ENCODE assay signal across 17 mouse cellular contexts in genomic region chr5:140371671-140372070, GRCm38 (mm10). TPM values are rescaled to one million over a fixed set of nuclear protein-coding genes. Genes with fewer than 3 reads are reported as not detected.
DNase-seq lines count a peak whose midpoint lies in the region; ATAC-seq and TF ChIP-seq lines count a peak whose summit lies in the region.
"Had no signal": no experiment of that assay in that cellular context is flagged by ENCODE, and none has a peak within 500 bp of the region (broad histone marks: within the 10 kb centered on the region; RNA-seq: fewer than 3 reads in every experiment).

No protein-coding gene starts in this region.

- no peaks in the 10 kb centered on the region for H3K4me1 ChIP-seq in forebrain, postnatal 0 days (ENCODE audit: insufficient read depth)
- H3K4me1 ChIP-seq in intestine, embryonic 16.5 days (ENCODE audit: control insufficient read depth, insufficient read depth, low read length), result peaks cover 8% of the 10 kb centered on the region

- H3K9ac ChIP-seq in forebrain, postnatal 0 days, result no peak overlapping the region
- H3K9ac ChIP-seq in intestine, embryonic 16.5 days (ENCODE audit: low read depth, low read length), result no peak overlapping the region
- H3K9ac ChIP-seq: lung, embryonic 15.5 days; midbrain, embryonic 12.5 days; neural tube, embryonic 13.5 days had no signal

- intact Hi-C loops in left cerebral cortex, postnatal 4 days (cut with DNase I), result no loop called here

- TF ChIP-seq CTCF in forebrain, postnatal 0 days (IDR thresholded peaks at IDR 0.05; ENCODE audit: low read depth), result no peak

- no peak overlapping the region for H3K4me3 ChIP-seq in forebrain, postnatal 0 days (ENCODE audit: low read depth, low read length)
- H3K4me3 ChIP-seq in macrophage (ENCODE audit: inconsistent target), result no peak overlapping the region
- no peak overlapping the region for H3K4me3 ChIP-seq in intestine, embryonic 16.5 days (ENCODE audit: low read length)
- H3K4me3 ChIP-seq: heart, adult 2 months; lung, embryonic 15.5 days; midbrain, embryonic 12.5 days; neural tube, embryonic 13.5 days had no signal

- no peaks in the 10 kb centered on the region for H3K9me3 ChIP-seq in forebrain, postnatal 0 days (ENCODE audit: low read length)
- H3K9me3 ChIP-seq in intestine, embryonic 16.5 days (ENCODE audit: control insufficient read depth, low read length), result no peaks in the 10 kb centered on the region
- H3K9me3 ChIP-seq: lung, embryonic 15.5 days; midbrain, embryonic 12.5 days; neural tube, embryonic 13.5 days had no signal

- peak; percentile 91 for ATAC-seq in forebrain, postnatal 0 days
- ATAC-seq in monocyte, adult 5-6 weeks (replicated peaks; ENCODE audit: insufficient number of reproducible peaks, low FRiP score, low TSS enrichment, poor library complexity, severe bottlenecking), result no peak
- no peak for ATAC-seq in intestine, embryonic 16.5 days

- H3K4me2 ChIP-seq in forebrain, postnatal 0 days (ENCODE audit: low read depth), result no peak overlapping the region
- H3K4me2 ChIP-seq in intestine, embryonic 16.5 days (ENCODE audit: low read depth, low read length), result no peak overlapping the region
- H3K4me2 ChIP-seq: lung, embryonic 15.5 days; midbrain, embryonic 12.5 days; neural tube, embryonic 13.5 days had no signal

- peak; percentile 12 for DNase-seq in left cerebral cortex, adult 11 months (ENCODE audit: low spot score)
- no peak for DNase-seq in left cerebral cortex, postnatal 4 days
- peak; percentile 86 for DNase-seq in forebrain, postnatal 0 days
- DNase-seq in layer of hippocampus, postnatal 25 days (ENCODE audit: extremely low spot score in 1 of 2, low spot score in 1 of 2), result peak; percentile 17 to 38
- no peak for DNase-seq in lung, postnatal 36 days
- DNase-seq: adrenal gland, adult 8-10 months; cerebellum, adult 11-12 months; heart, adult 2 months; heart, postnatal 36 days; kidney, postnatal 36 days; retina, postnatal 1 day had no signal

- peaks cover 100% of the 10 kb centered on the region for H3K79me2 ChIP-seq in macrophage (ENCODE audit: inconsistent target)

- WGBS in forebrain, postnatal 0 days, result 62% methylated on average over 3 of the region's 3 CpGs
- WGBS in macrophage (ENCODE audit: missing documents), result 98% methylated on average over 3 of the region's 3 CpGs
- 93% methylated on average over 3 of the region's 3 CpGs for WGBS in intestine, embryonic 16.5 days

- no peaks in the 10 kb centered on the region for H3K36me3 ChIP-seq in forebrain, postnatal 0 days (ENCODE audit: insufficient read depth)
- H3K36me3 ChIP-seq in macrophage (ENCODE audit: inconsistent target), result peaks cover 4% of the 10 kb centered on the region
- H3K36me3 ChIP-seq in intestine, embryonic 16.5 days (ENCODE audit: control insufficient read depth, insufficient read depth, low read length), result no peaks in the 10 kb centered on the region
- H3K36me3 ChIP-seq: lung, embryonic 15.5 days; midbrain, embryonic 12.5 days; neural tube, embryonic 13.5 days had no signal

- H3K27me3 ChIP-seq in forebrain, postnatal 0 days (ENCODE audit: insufficient read depth, low read length), result no peaks in the 10 kb centered on the region
- no peaks in the 10 kb centered on the region for H3K27me3 ChIP-seq in intestine, embryonic 16.5 days (replicated peaks; ENCODE audit: control insufficient read depth, insufficient read depth, low read length)
- H3K27me3 ChIP-seq: lung, embryonic 15.5 days; midbrain, embryonic 12.5 days; neural tube, embryonic 13.5 days had no signal

- no peak overlapping the region for H3K27ac ChIP-seq in forebrain, postnatal 0 days (ENCODE audit: low read depth, low read length)
- H3K27ac ChIP-seq in macrophage, result peak overlapping the region; percentile 51
- no peak overlapping the region for H3K27ac ChIP-seq in intestine, embryonic 16.5 days (ENCODE audit: low read length)
- H3K27ac ChIP-seq: lung, embryonic 15.5 days; midbrain, embryonic 12.5 days; neural tube, embryonic 13.5 days had no signal

RNA-seq across cellular contexts. Expression of gene Snx8, which starts 17.4 kb away (rescaled TPM):
- 10 to 100 TPM; 26.8 to 30.5 TPM for total RNA-seq in left cerebral cortex, postnatal 4 days (2021)
- 42.8 and 54.6 TPM in 2 replicates for total RNA-seq in forebrain, postnatal 0 days (2014; rRNA removed)
- polyA plus RNA-seq in forebrain, postnatal 0 days (2015; fragmentation: Nextera tagmentation; extraction: Ambion mirVana), result 21.1 and 31.1 TPM in 2 replicates
- 10 to 100 TPM; 11.9 to 13.1 TPM for total RNA-seq in layer of hippocampus, postnatal 25 days (2021)
- 100 to 1,000 TPM; 134 to 541 (median 284) TPM for total RNA-seq in macrophage (2018; cell fraction: chromatin; rRNA removed)
- 100 to 1,000 TPM in 21 of 26 experiments, 10 to 100 TPM in 5; 75.9 to 180 (median 115) TPM for total RNA-seq in macrophage (2018; cell fraction: cytosol; rRNA removed)
- total RNA-seq in macrophage (2018; cell fraction: nucleus; rRNA removed), result 100 to 1,000 TPM in 25 of 26 experiments, 10 to 100 TPM in 1; 96.7 to 394 (median 191) TPM
- 71.9 to 180 TPM (median 142 TPM) in 3 replicates for polyA plus RNA-seq in macrophage (2018)
- 11.6 to 20.9 TPM (median 12.9 TPM) in 3 replicates for total RNA-seq in monocyte, adult 5-6 weeks (2017)
- polyA plus RNA-seq in intestine, embryonic 16.5 days (2015; fragmentation: Nextera tagmentation; extraction: Ambion mirVana), result 35.9 and 45.2 TPM in 2 replicates

RNA-seq across cellular contexts. Expression of gene Mrm2, which starts 40.0 kb away (rescaled TPM):
- 10 to 100 TPM; 10.2 to 11.3 TPM for total RNA-seq in left cerebral cortex, postnatal 4 days (2021)
- 16.0 and 16.2 TPM in 2 replicates for total RNA-seq in forebrain, postnatal 0 days (2014; rRNA removed)
- polyA plus RNA-seq in forebrain, postnatal 0 days (2015; fragmentation: Nextera tagmentation; extraction: Ambion mirVana), result 14.8 and 15.9 TPM in 2 replicates
- 1 to 10 TPM; 8.5 to 9.8 TPM for total RNA-seq in layer of hippocampus, postnatal 25 days (2021)
- 100 to 1,000 TPM in 1 of 26 experiments, 10 to 100 TPM in 20, 1 to 10 TPM in 5; 4.4 to 121 (median 14.7) TPM for total RNA-seq in macrophage (2018; cell fraction: chromatin; rRNA removed)
- 1 to 10 TPM in 25 of 26 experiments, under 1 TPM in 1; 0.71 to 7.8 (median 5.9) TPM for total RNA-seq in macrophage (2018; cell fraction: cytosol; rRNA removed)
- 10 to 100 TPM in 16 of 26 experiments, 1 to 10 TPM in 10; 5.8 to 79.6 (median 11.5) TPM for total RNA-seq in macrophage (2018; cell fraction: nucleus; rRNA removed)
- 7.2 to 10.1 TPM (median 8.1 TPM) in 3 replicates for polyA plus RNA-seq in macrophage (2018)
- 0.57 to 3.1 TPM (median 1.9 TPM) in 3 replicates for total RNA-seq in monocyte, adult 5-6 weeks (2017)
- 18.3 and 19.6 TPM in 2 replicates for polyA plus RNA-seq in intestine, embryonic 16.5 days (2015; fragmentation: Nextera tagmentation; extraction: Ambion mirVana)

RNA-seq across cellular contexts. Expression of gene Eif3b, which starts 47.5 kb away (rescaled TPM):
- total RNA-seq in left cerebral cortex, postnatal 4 days (2021), result 100 to 1,000 TPM; 124 to 127 TPM
- 32.3 and 41.4 TPM in 2 replicates for total RNA-seq in forebrain, postnatal 0 days (2014; rRNA removed)
- 64.0 and 73.0 TPM in 2 replicates for polyA plus RNA-seq in forebrain, postnatal 0 days (2015; fragmentation: Nextera tagmentation; extraction: Ambion mirVana)
- total RNA-seq in layer of hippocampus, postnatal 25 days (2021), result 10 to 100 TPM; 89.2 to 95.6 TPM
- total RNA-seq in macrophage (2018; cell fraction: chromatin; rRNA removed), result 100 to 1,000 TPM in 16 of 26 experiments, 10 to 100 TPM in 10; 32.3 to 211 (median 116) TPM
- 100 to 1,000 TPM; 111 to 193 (median 155) TPM for total RNA-seq in macrophage (2018; cell fraction: cytosol; rRNA removed)
- 100 to 1,000 TPM in 13 of 26 experiments, 10 to 100 TPM in 13; 51.1 to 167 (median 99.4) TPM for total RNA-seq in macrophage (2018; cell fraction: nucleus; rRNA removed)
- 108 to 268 TPM (median 204 TPM) in 3 replicates for polyA plus RNA-seq in macrophage (2018)
- 58.0 to 92.8 TPM (median 85.6 TPM) in 3 replicates for total RNA-seq in monocyte, adult 5-6 weeks (2017)
- polyA plus RNA-seq in intestine, embryonic 16.5 days (2015; fragmentation: Nextera tagmentation; extraction: Ambion mirVana), result 85.2 and 89.0 TPM in 2 replicates

RNA-seq across cellular contexts. Expression of gene Nudt1, which starts 50.2 kb away (rescaled TPM):
- 1 to 10 TPM; 7.1 to 8.3 TPM for total RNA-seq in left cerebral cortex, postnatal 4 days (2021)
- 5.6 and 11.4 TPM in 2 replicates for total RNA-seq in forebrain, postnatal 0 days (2014; rRNA removed)
- 13.5 and 14.7 TPM in 2 replicates for polyA plus RNA-seq in forebrain, postnatal 0 days (2015; fragmentation: Nextera tagmentation; extraction: Ambion mirVana)
- total RNA-seq in layer of hippocampus, postnatal 25 days (2021), result 1 to 10 TPM; 3.7 to 6.5 TPM
- 10 to 100 TPM in 2 of 26 experiments, 1 to 10 TPM in 18, not detected in 6; 1.1 to 16.3 (median 5.5) TPM for total RNA-seq in macrophage (2018; cell fraction: chromatin; rRNA removed)
- 10 to 100 TPM in 9 of 26 experiments, 1 to 10 TPM in 17; 3.7 to 18.7 (median 7.4) TPM for total RNA-seq in macrophage (2018; cell fraction: cytosol; rRNA removed)
- 10 to 100 TPM in 2 of 26 experiments, 1 to 10 TPM in 23, under 1 TPM in 1; 0.69 to 15.1 (median 4.1) TPM for total RNA-seq in macrophage (2018; cell fraction: nucleus; rRNA removed)
- polyA plus RNA-seq in macrophage (2018), result 4.4 to 8.5 TPM (median 5.7 TPM) in 3 replicates
- total RNA-seq in monocyte, adult 5-6 weeks (2017), result 12.6 to 15.8 TPM (median 14.0 TPM) in 3 replicates
- polyA plus RNA-seq in intestine, embryonic 16.5 days (2015; fragmentation: Nextera tagmentation; extraction: Ambion mirVana), result 48.6 and 48.8 TPM in 2 replicates

RNA-seq across cellular contexts. Expression of gene Mad1l1, which starts 50.3 kb away (rescaled TPM):
- total RNA-seq in left cerebral cortex, postnatal 4 days (2021), result 10 to 100 TPM; 24.1 to 24.7 TPM
- total RNA-seq in forebrain, postnatal 0 days (2014; rRNA removed), result 21.3 and 22.8 TPM in 2 replicates
- 26.7 and 29.5 TPM in 2 replicates for polyA plus RNA-seq in forebrain, postnatal 0 days (2015; fragmentation: Nextera tagmentation; extraction: Ambion mirVana)
- 10 to 100 TPM; 17.6 to 18.6 TPM for total RNA-seq in layer of hippocampus, postnatal 25 days (2021)
- total RNA-seq in macrophage (2018; cell fraction: chromatin; rRNA removed), result 10 to 100 TPM; 11.1 to 80.6 (median 42.1) TPM
- total RNA-seq in macrophage (2018; cell fraction: cytosol; rRNA removed), result 10 to 100 TPM in 2 of 26 experiments, 1 to 10 TPM in 24; 5.4 to 10.9 (median 8.8) TPM
- total RNA-seq in macrophage (2018; cell fraction: nucleus; rRNA removed), result 10 to 100 TPM in 19 of 26 experiments, 1 to 10 TPM in 7; 7.4 to 42.7 (median 13.9) TPM
- 9.0 to 15.3 TPM (median 15.3 TPM) in 3 replicates for polyA plus RNA-seq in macrophage (2018)
- total RNA-seq in monocyte, adult 5-6 weeks (2017), result 38.6 to 53.6 TPM (median 41.6 TPM) in 3 replicates
- polyA plus RNA-seq in intestine, embryonic 16.5 days (2015; fragmentation: Nextera tagmentation; extraction: Ambion mirVana), result 31.4 and 34.1 TPM in 2 replicates

Comparison
In these comparisons a context has a peak if more than half of its experiments do, and no peak if none do; other contexts are left out.
1. DNase-seq: peak in left cerebral cortex, adult 11 months (single experiment), forebrain, postnatal 0 days (single experiment) and layer of hippocampus, postnatal 25 days (2 of 2); none in left cerebral cortex, postnatal 4 days (single experiment) and lung, postnatal 36 days (single experiment).